Mouse (Mus musculus) lung, postnatal 0 days (tissue): ENCODE measurements around the gene Ift22. TPM values are rescaled to one million over a fixed set of nuclear protein-coding genes. Genes with fewer than 3 reads are reported as not detected.
"Not testable (repeated sequence)": the region's sequence is repeated elsewhere in the genome, so short reads cannot be mapped to it uniquely, and the experiment has no call there.

Source experiments
- ATAC-seq: fragments of 200-750 bp; cut with Nextera tagmentation; 2 replicates; pipeline ENCODE4 v1.8.0; 2017; ENCODE audit warnings: moderate library complexity
- DNase-seq: peaks from one replicate; pipeline ENCODE4 v3.0.0-alpha.2; 2016; ENCODE audit warnings: low spot score
- H3K27ac ChIP-seq: fragments of 300-500 bp; sonication (generic); 2 replicates; pipeline ENCODE4 v1.5.1; 2014; ENCODE audit warnings: antibody characterized with exemption, mild to moderate bottlenecking, low read length, mixed read lengths
- H3K27me3 ChIP-seq: fragments of 300-500 bp; sonication (generic); replicated peaks from 2 replicates; pipeline ENCODE4 v1.6.1; 2014; ENCODE audit warnings: low read length, mixed read lengths; ENCODE audit not compliant: insufficient read depth
- H3K36me3 ChIP-seq: fragments of 300-500 bp; sonication (generic); 2 replicates; pipeline ENCODE4 v1.6.1; 2014; ENCODE audit warnings: low read length, mixed read lengths; ENCODE audit not compliant: insufficient read depth
- H3K4me1 ChIP-seq: fragments of 300-500 bp; sonication (generic); 2 replicates; pipeline ENCODE4 v1.6.1; 2014; ENCODE audit warnings: antibody characterized with exemption, low read depth, low read length, mixed read lengths; ENCODE audit not compliant: insufficient read depth
- H3K4me2 ChIP-seq: fragments of 300-500 bp; sonication (generic); replicated peaks from 2 replicates; pipeline ENCODE4 v1.6.1; 2014; ENCODE audit warnings: low read depth, mild to moderate bottlenecking, low read length, moderate library complexity, mixed read lengths
- H3K4me3 ChIP-seq: fragments of 300-500 bp; sonication (generic); 2 replicates; pipeline ENCODE4 v1.5.1; 2014; ENCODE audit warnings: low read depth, low read length
- H3K9ac ChIP-seq: fragments of 300-500 bp; sonication (generic); replicated peaks from 2 replicates; pipeline ENCODE4 v1.6.1; 2014; ENCODE audit warnings: low read depth, mild to moderate bottlenecking
- H3K9me3 ChIP-seq: fragments of 300-500 bp; sonication (generic); 2 replicates; pipeline ENCODE4 v1.6.1; 2016; ENCODE audit warnings: low read length, mixed read lengths
- CTCF ChIP-seq: IDR thresholded peaks from 2 replicates; pipeline ENCODE4 v1.5.1; 2016; ENCODE audit warnings: antibody characterized with exemption, mild to moderate bottlenecking
- EP300 ChIP-seq: IDR thresholded peaks from 2 replicates; pipeline ENCODE4 v1.6.1; 2016; ENCODE audit warnings: antibody characterized with exemption, mild to moderate bottlenecking, control low read depth
- WGBS: fragments of 180-500 bp; shearing (Covaris S2); extraction: QIAGEN DNeasy Blood & Tissue Kit; methylation state at CpG from one replicate; pipeline ENCODE4 v1.1.7; 2014; 5-methylcytosine and 5-hydroxymethylcytosine counted together
- polyA plus RNA-seq: library from polyadenylated mRNA; unstranded; fragments of >200 nt; fragmentation: Nextera tagmentation; extraction: Ambion mirVana; gene quantifications from 2 replicates; pipeline ENCODE4 v1.2.1, GENCODE M21; 2015

Gene Ift22
- polyA plus RNA-seq, 1 experiment from 2014 or later: 41.9 TPM

DNA sequence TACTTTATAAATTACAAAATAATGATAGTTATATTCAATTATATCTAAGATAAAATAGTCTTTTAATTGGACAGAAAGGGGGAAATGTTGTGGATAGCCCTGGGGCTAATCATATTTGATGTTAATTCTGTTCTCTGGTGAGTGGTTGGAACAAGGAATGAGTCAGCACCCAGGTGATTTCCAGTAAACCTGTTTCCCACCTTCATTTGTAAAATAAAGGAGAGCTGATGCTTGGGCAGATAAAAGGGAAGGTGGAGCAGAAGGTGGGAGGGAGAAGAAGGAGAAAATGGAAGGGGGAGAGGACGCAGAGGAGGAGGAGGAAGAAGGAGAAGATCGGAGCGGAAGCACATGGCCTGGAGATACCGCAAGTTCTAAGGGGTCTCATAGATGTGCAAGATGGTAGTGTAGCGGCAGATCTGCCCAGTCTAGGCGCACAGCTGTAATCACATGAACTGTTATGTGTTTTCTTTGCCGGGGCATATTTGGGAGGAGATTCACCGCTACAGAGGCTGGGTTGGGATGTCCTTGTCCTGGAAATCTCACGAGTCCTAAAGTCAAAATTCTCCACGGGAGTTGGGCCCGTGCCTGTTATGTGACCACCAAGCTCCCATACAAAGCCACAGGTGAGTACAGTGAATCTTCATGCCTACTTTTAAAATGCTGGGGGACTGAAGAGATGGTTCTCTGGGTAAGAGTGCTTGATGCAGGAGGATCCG, 33.1 kb downstream of the Ift22 start:
- no peak overlapping the region for H3K27ac ChIP-seq
- no peak overlapping the region for H3K9ac ChIP-seq
- no peaks in the 10 kb centered on the region for H3K9me3 ChIP-seq
- H3K27me3 ChIP-seq: no peaks in the 10 kb centered on the region
- ATAC-seq (no peak), DNase-seq (no peak)
- no peaks in the 10 kb centered on the region for H3K4me1 ChIP-seq
- 90% methylated on average over 12 of the region's 12 CpGs for WGBS
- H3K4me2 ChIP-seq: no peak overlapping the region
- no peak overlapping the region for H3K4me3 ChIP-seq
- no peak for TF ChIP-seq EP300
- no peaks in the 10 kb centered on the region for H3K36me3 ChIP-seq

DNA sequence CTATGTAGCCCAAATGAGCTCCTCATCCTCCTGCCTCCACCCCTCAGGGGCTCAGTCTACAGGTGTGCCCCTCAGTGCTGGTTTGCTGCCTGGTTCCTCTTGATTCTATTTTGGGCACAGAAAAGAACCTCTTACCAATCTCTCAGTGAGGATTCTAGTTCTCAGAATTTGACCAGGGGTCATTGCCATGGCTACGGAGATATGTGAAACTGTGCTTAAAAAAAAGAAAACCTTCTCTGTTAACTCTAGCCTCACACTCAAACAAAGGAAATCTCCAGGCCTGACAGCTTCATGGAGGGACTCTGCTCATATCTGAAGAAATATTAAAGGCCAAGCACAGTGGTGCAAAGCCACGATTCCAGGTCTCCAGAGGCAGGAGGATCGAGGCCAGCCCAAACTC, 34.8 kb downstream of the Ift22 start:
- no peak overlapping the region for H3K27ac ChIP-seq
- no peak overlapping the region for H3K4me3 ChIP-seq
- H3K4me1 ChIP-seq: no peaks in the 10 kb centered on the region
- no peak overlapping the region for H3K4me2 ChIP-seq
- no peaks in the 10 kb centered on the region for H3K27me3 ChIP-seq
- ATAC-seq (no peak), DNase-seq (no peak)
- no peak overlapping the region for H3K9ac ChIP-seq
- WGBS: 43% methylated on average over 3 of the region's 3 CpGs
- H3K36me3 ChIP-seq: no peaks in the 10 kb centered on the region
- H3K9me3 ChIP-seq: no peaks in the 10 kb centered on the region
- TF ChIP-seq EP300: no peak
- no peak for TF ChIP-seq CTCF

DNA sequence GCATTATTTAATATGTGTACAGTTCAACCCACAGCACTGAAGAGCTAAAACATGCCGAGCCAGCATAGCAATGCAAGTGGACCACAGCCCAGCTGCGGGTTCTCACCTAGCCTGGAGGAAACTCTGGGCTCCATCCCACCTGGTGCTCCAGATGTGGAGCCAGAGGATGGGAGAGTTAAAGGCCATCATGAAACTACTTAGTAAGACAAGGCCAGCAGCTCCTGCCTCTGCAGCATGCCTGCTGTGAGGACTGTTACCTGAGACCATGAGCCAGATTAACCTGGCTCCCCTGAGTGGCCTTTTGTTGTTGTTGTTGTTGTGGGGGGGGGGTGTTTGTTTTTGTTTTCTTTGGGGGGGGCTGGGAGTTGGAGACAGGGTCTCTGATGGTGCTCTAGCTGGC, 35.4 kb downstream of the Ift22 start:
- Histone ChIP-seq H3K27me3 (no peaks in the 10 kb centered on the region), H3K27ac (no peak overlapping the region), H3K9ac (no peak overlapping the region), H3K4me3 (no peak overlapping the region), H3K4me2 (no peak overlapping the region), H3K4me1 (no peaks in the 10 kb centered on the region), H3K9me3 (no peaks in the 10 kb centered on the region), H3K36me3 (no peaks in the 10 kb centered on the region)
- no peak for TF ChIP-seq EP300
- no peak for TF ChIP-seq CTCF
- ATAC-seq (no peak), DNase-seq (no peak)
- WGBS: 68% methylated on average over 2 of the region's 2 CpGs

DNA sequence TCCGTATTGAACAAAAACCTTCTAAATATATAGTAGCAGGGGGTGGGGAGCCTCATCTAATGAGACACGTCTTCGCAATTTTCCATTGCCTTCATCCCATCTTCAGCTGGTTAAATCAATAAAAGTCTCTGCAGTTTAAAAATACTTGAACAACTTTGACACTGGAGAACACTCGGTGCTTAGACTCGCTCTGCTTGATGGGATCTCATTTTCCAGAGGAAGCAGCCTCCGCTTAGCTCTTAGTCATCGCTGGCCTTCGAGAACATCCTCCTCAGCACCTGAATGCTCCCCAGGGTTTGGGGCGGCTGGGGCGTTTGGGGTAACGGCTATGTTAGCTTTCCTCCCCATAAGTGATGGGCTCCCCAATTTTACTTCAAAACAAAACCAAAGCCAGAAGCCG, 37.1 kb downstream of the Ift22 start:
- H3K9me3 ChIP-seq: no peaks in the 10 kb centered on the region
- no peak overlapping the region for H3K9ac ChIP-seq
- TF ChIP-seq CTCF (no peak), EP300 (no peak)
- no peak overlapping the region for H3K27ac ChIP-seq
- DNase-seq (no peak), ATAC-seq (no peak)
- H3K4me3 ChIP-seq: no peak overlapping the region
- no peaks in the 10 kb centered on the region for H3K4me1 ChIP-seq
- H3K27me3 ChIP-seq: no peaks in the 10 kb centered on the region
- WGBS: 72% methylated on average over 12 of the region's 12 CpGs
- H3K4me2 ChIP-seq: no peak overlapping the region
- no peaks in the 10 kb centered on the region for H3K36me3 ChIP-seq

DNA sequence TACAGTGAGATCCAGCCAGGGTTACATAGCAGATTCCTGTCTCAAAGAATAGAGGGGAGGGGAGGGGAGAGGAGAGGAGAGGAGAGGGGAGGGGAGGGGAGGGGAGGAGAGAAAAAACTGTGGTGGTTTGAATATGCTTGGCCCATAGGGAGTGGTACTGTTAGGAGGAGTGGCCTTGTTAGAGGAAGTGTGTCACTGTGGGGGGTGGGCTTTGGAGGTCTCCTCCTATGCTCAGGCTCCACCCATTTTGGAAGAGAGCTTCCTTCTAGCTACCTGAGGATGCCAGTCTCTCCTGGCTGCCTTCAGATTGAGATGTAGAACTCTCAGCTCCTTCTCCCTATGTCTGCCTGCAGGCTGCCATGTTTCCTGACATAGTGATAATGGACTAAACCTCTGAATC, 39.9 kb downstream of the Ift22 start:
- Histone ChIP-seq H3K4me1 (no peaks in the 10 kb centered on the region; the same call in 1 of the 2 replicates), H3K4me3 (no peak overlapping the region), H3K9me3 (no peaks in the 10 kb centered on the region), H3K4me2 (no peak overlapping the region), H3K27ac (no peak overlapping the region), H3K9ac (no peak overlapping the region), H3K27me3 (no peaks in the 10 kb centered on the region), H3K36me3 (no peaks in the 10 kb centered on the region)
- no peak for TF ChIP-seq CTCF
- TF ChIP-seq EP300: no peak
- no peak for DNase-seq
- ATAC-seq: no peak

DNA sequence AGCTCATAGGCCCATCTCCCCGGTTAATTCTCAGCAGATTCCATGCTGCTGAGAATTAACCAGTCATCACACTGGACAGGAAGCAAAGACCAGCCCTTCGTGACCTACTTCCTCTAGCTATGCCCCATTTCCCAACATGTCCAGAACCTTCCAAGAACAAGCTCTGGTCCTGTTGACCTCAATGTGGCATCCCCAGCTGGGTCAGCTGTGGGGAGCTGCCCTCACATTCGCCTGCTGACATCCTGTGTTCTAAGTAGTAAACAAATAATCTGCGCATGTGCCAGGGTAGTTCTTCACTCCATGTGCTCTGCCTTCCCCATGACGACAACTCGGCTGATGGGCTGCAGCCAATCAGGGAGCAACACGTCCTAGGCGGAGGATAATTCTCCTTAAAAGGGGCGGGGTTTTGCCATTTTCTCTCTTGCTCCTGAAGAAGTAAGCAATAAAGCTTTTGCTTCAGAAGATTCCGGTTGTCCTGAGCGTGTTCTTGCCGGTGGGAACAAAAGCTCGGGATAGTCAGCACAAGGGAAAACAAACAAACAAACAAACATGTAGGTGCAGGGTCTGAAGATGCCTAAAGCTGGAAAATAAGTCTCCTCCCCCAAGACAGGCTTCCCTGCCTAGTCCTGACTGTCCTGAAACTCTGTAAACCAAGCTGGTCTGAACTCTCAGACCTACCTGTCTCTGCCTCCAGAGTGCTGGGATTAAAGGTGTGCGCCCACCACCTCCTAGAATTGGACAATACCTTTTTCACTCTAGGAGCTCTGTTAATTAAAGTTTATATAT, 41.8 kb downstream of the Ift22 start:
- WGBS: 70% methylated on average over 14 of the region's 14 CpGs
- not testable (repeated sequence) for H3K4me3 ChIP-seq, H3K27ac ChIP-seq, H3K9ac ChIP-seq, H3K9me3 ChIP-seq, H3K4me2 ChIP-seq, H3K36me3 ChIP-seq, H3K27me3 ChIP-seq, H3K4me1 ChIP-seq, ATAC-seq
- DNase-seq: peak; percentile 44
